Mouse (Mus musculus) kidney, embryonic 14.5 days (tissue): ENCODE measurements around the gene Nr6a1. TPM values are rescaled to one million over a fixed set of nuclear protein-coding genes. Genes with fewer than 3 reads are reported as not detected.

ENCODE experiments used
- ATAC-seq: fragments of 200-750 bp; cut with Nextera tagmentation; 2 replicates; pipeline ENCODE4 v1.8.0; 2017; ENCODE audit warnings: moderate number of reproducible peaks, mild to moderate bottlenecking, moderate TSS enrichment, moderate library complexity; ENCODE audit not compliant: low FRiP score, low TSS enrichment
- H3K27ac ChIP-seq: fragments of 300-500 bp; sonication (generic); 2 replicates; pipeline ENCODE4 v1.5.1; 2014; ENCODE audit warnings: low read depth, mild to moderate bottlenecking, low read length, moderate library complexity, mixed read lengths
- H3K27me3 ChIP-seq: fragments of 300-500 bp; sonication (generic); 2 replicates; pipeline ENCODE4 v1.6.1; 2014; ENCODE audit warnings: mild to moderate bottlenecking, low read length; ENCODE audit not compliant: control insufficient read depth, insufficient read depth
- H3K36me3 ChIP-seq: fragments of 300-500 bp; sonication (generic); 2 replicates; pipeline ENCODE4 v1.6.1; 2014; ENCODE audit warnings: low read length, mixed read lengths; ENCODE audit not compliant: control insufficient read depth, insufficient read depth
- H3K4me1 ChIP-seq: fragments of 300-500 bp; sonication (generic); 2 replicates; pipeline ENCODE4 v1.6.1; 2014; ENCODE audit warnings: low read length, mixed read lengths; ENCODE audit not compliant: control insufficient read depth, insufficient read depth
- H3K4me2 ChIP-seq: fragments of 300-500 bp; sonication (generic); replicated peaks from 2 replicates; pipeline ENCODE4 v1.6.1; 2014; ENCODE audit warnings: low read depth, mild to moderate bottlenecking, low read length
- H3K4me3 ChIP-seq: fragments of 300-500 bp; sonication (generic); 2 replicates; pipeline ENCODE4 v1.5.1; 2014; ENCODE audit warnings: mild to moderate bottlenecking, low read length
- H3K9ac ChIP-seq: fragments of 300-500 bp; sonication (generic); 2 replicates; pipeline ENCODE4 v1.6.1; 2014; ENCODE audit warnings: low read depth, mild to moderate bottlenecking, low read length, moderate library complexity
- H3K9me3 ChIP-seq: fragments of 300-500 bp; sonication (generic); 2 replicates; pipeline ENCODE4 v1.6.1; 2016; ENCODE audit warnings: low read length; ENCODE audit not compliant: control insufficient read depth
- WGBS: fragments of 180-500 bp; shearing (Covaris S2); extraction: QIAGEN DNeasy Blood & Tissue Kit; methylation state at CpG from one replicate; pipeline ENCODE4 v1.1.7; 2014; 5-methylcytosine and 5-hydroxymethylcytosine counted together
- polyA plus RNA-seq: library from polyadenylated mRNA; unstranded; fragments of >200 nt; fragmentation: Nextera tagmentation; extraction: Ambion mirVana; gene quantifications from 2 replicates; pipeline ENCODE4 v1.2.1, GENCODE M21; 2014

Nr6a1 gene
- polyA plus RNA-seq, 1 experiment from 2014 or later = 1.4 TPM

- no peak for ATAC-seq
- no peaks in the 10 kb centered on the region for H3K27me3 ChIP-seq
- no peak overlapping the region for H3K4me3 ChIP-seq
- H3K9me3 ChIP-seq = no peaks in the 10 kb centered on the region
- H3K27ac ChIP-seq = no peak overlapping the region
- H3K4me1 ChIP-seq = peaks cover 14% of the 10 kb centered on the region; the same call in 1 of the 2 replicates
- H3K36me3 ChIP-seq = no peaks in the 10 kb centered on the region
- 53% methylated on average over 2 of the region's 2 CpGs for WGBS
- H3K4me2 ChIP-seq = no peak overlapping the region
- H3K9ac ChIP-seq = no peak overlapping the region
Observed at GRCm38 (mm10) chr2:38930269-38930668, 2.8 kb upstream of the Nr6a1 start.

- ATAC-seq = peak; percentile 93
- H3K36me3 ChIP-seq = no peaks in the 10 kb centered on the region
- H3K27me3 ChIP-seq = no peaks in the 10 kb centered on the region; the same call in 1 of the 2 replicates
- no peaks in the 10 kb centered on the region for H3K9me3 ChIP-seq
- 0 out of 2 replicates have a peak overlapping the region, but pooled peaks have one; percentile 17 for H3K27ac ChIP-seq
- peak overlapping the region; percentile 69 for H3K9ac ChIP-seq
- peak overlapping the region; percentile 92 for H3K4me2 ChIP-seq
- H3K4me1 ChIP-seq = peaks cover 8% of the 10 kb centered on the region; the same call in 1 of the 2 replicates
- peak overlapping the region; percentile 87 for H3K4me3 ChIP-seq
- WGBS = under 1% methylated on average over 44 of the region's 53 CpGs
Observed at GRCm38 (mm10) chr2:38926145-38926891, 1.2 kb downstream of the Nr6a1 start.

- 0 out of 2 replicates have a peak, but pooled peaks cover 7% of the 10 kb centered on the region for H3K4me1 ChIP-seq
- H3K27ac ChIP-seq = 0 out of 2 replicates have a peak overlapping the region, but pooled peaks have one; percentile 17
- under 1% methylated on average over 51 of the region's 51 CpGs for WGBS
- H3K4me2 ChIP-seq = peak overlapping the region; percentile 92
- ATAC-seq = peak; percentile 74
- no peaks in the 10 kb centered on the region for H3K9me3 ChIP-seq
- H3K36me3 ChIP-seq = no peaks in the 10 kb centered on the region
- H3K9ac ChIP-seq = peak overlapping the region; percentile 69
- H3K4me3 ChIP-seq = peak overlapping the region; percentile 87
- H3K27me3 ChIP-seq = no peaks in the 10 kb centered on the region; the same call in 1 of the 2 replicates
Observed at GRCm38 (mm10) chr2:38925171-38926080, 2.1 kb downstream of the Nr6a1 start.

- ATAC-seq = no peak
- H3K9ac ChIP-seq = peak overlapping the region; percentile 69; the same call in 1 of the 2 replicates
- no peaks in the 10 kb centered on the region for H3K9me3 ChIP-seq
- H3K4me2 ChIP-seq = peak overlapping the region; percentile 92
- H3K36me3 ChIP-seq = no peaks in the 10 kb centered on the region
- 4% methylated on average over 10 of the region's 10 CpGs for WGBS
- H3K4me3 ChIP-seq = peak overlapping the region; percentile 87
- H3K27ac ChIP-seq = no peak overlapping the region
- H3K27me3 ChIP-seq = no peaks in the 10 kb centered on the region; the same call in 1 of the 2 replicates
- 0 out of 2 replicates have a peak, but pooled peaks cover 7% of the 10 kb centered on the region for H3K4me1 ChIP-seq
Observed at GRCm38 (mm10) chr2:38924571-38924970, 2.9 kb downstream of the Nr6a1 start.

GRCm38 (mm10) chr2:38923911-38924310 is 3.6 kb downstream of the Nr6a1 start:
- Histone ChIP-seq H3K9ac (no peak overlapping the region), H3K27me3 (no peaks in the 10 kb centered on the region; the same call in 1 of the 2 replicates), H3K4me3 (no peak overlapping the region), H3K4me2 (no peak overlapping the region), H3K27ac (no peak overlapping the region), H3K36me3 (no peaks in the 10 kb centered on the region), H3K4me1 (0 out of 2 replicates have a peak, but pooled peaks cover 7% of the 10 kb centered on the region), H3K9me3 (no peaks in the 10 kb centered on the region)
- 43% methylated on average over 2 of the region's 2 CpGs for WGBS
- no peak for ATAC-seq

GRCm38 (mm10) chr2:38923471-38923870 is 4.0 kb downstream of the Nr6a1 start:
- H3K4me1 ChIP-seq = 0 out of 2 replicates have a peak, but pooled peaks cover 7% of the 10 kb centered on the region
- H3K4me2 ChIP-seq = no peak overlapping the region
- 19% methylated on average over 3 of the region's 3 CpGs for WGBS
- H3K27me3 ChIP-seq = no peaks in the 10 kb centered on the region; the same call in 1 of the 2 replicates
- no peak overlapping the region for H3K27ac ChIP-seq
- H3K9me3 ChIP-seq = no peaks in the 10 kb centered on the region
- H3K9ac ChIP-seq = no peak overlapping the region
- no peak overlapping the region for H3K4me3 ChIP-seq
- ATAC-seq = no peak
- H3K36me3 ChIP-seq = no peaks in the 10 kb centered on the region

- Histone ChIP-seq H3K27ac (no peak overlapping the region), H3K9ac (no peak overlapping the region), H3K4me1 (0 out of 2 replicates have a peak, but pooled peaks cover 3% of the 10 kb centered on the region), H3K4me3 (no peak overlapping the region), H3K4me2 (no peak overlapping the region), H3K9me3 (no peaks in the 10 kb centered on the region), H3K36me3 (no peaks in the 10 kb centered on the region), H3K27me3 (no peaks in the 10 kb centered on the region; the same call in 1 of the 2 replicates)
- no peak for ATAC-seq
- 29% methylated on average over 1 of the region's 1 CpGs for WGBS
Observed at GRCm38 (mm10) chr2:38921374-38921773, 6.1 kb downstream of the Nr6a1 start.

- H3K9me3 ChIP-seq = no peaks in the 10 kb centered on the region
- H3K9ac ChIP-seq = no peak overlapping the region
- H3K27ac ChIP-seq = no peak overlapping the region
- WGBS = 42% methylated on average over 4 of the region's 4 CpGs
- H3K4me1 ChIP-seq = 0 out of 2 replicates have a peak, but pooled peaks cover 8% of the 10 kb centered on the region
- H3K27me3 ChIP-seq = no peaks in the 10 kb centered on the region
- H3K4me3 ChIP-seq = no peak overlapping the region
- ATAC-seq = no peak
- no peak overlapping the region for H3K4me2 ChIP-seq
- no peaks in the 10 kb centered on the region for H3K36me3 ChIP-seq
Observed at GRCm38 (mm10) chr2:38916947-38917691, 10.4 kb downstream of the Nr6a1 start.
